Mouse (Mus musculus) R1 (cell line): ENCODE results near the gene Hsd17b6.

Experiments
- DNase-seq: peaks from one replicate; pipeline ENCODE4 v3.0.0-alpha.2; 2018; ENCODE audit warnings: low read depth, low spot score

Hsd17b6 gene

GRCm38 (mm10) chr10:127945432-127946064, 61.9 kb downstream of the Hsd17b6 start:
- DNase-seq, result peak; percentile 93
